Mouse (Mus musculus): ENCODE data around the gene Elmo1.

Elmo1 gene

GRCm38 (mm10) chr13:20521492-20521891 lies 431.1 kb downstream of the Elmo1 start:
- DNase-seq (ENCODE audit: low read depth, low spot score), result no peak

- DNase-seq (ENCODE audit: low read depth, low spot score), result no peak
These were observed 433.3 kb downstream of the Elmo1 start for GRCm38 (mm10) chr13:20523671-20524070.

- no peak for DNase-seq (ENCODE audit: low read depth, low spot score)
These were observed 435.4 kb downstream of the Elmo1 start for GRCm38 (mm10) chr13:20525844-20526243.

GRCm38 (mm10) chr13:20537053-20537452 lies 446.7 kb downstream of the Elmo1 start:
- no peak for DNase-seq (ENCODE audit: low read depth, low spot score)

GRCm38 (mm10) chr13:20537487-20537886 lies 447.1 kb downstream of the Elmo1 start:
- no peak for DNase-seq (ENCODE audit: low read depth, low spot score)

GRCm38 (mm10) chr13:20538216-20539070 lies 448.0 kb downstream of the Elmo1 start:
- DNase-seq (ENCODE audit: low read depth, low spot score), result no peak

- no peak for DNase-seq (ENCODE audit: low read depth, low spot score)
These were observed 449.2 kb downstream of the Elmo1 start for GRCm38 (mm10) chr13:20539631-20540030.

- DNase-seq (ENCODE audit: low read depth, low spot score), result no peak
These were observed 456.3 kb downstream of the Elmo1 start for GRCm38 (mm10) chr13:20546568-20547204.

- DNase-seq (ENCODE audit: low read depth, low spot score), result no peak
These were observed 459.6 kb downstream of the Elmo1 start for GRCm38 (mm10) chr13:20549983-20550382.

GRCm38 (mm10) chr13:20551559-20551958 lies 461.2 kb downstream of the Elmo1 start:
- DNase-seq (ENCODE audit: low read depth, low spot score), result no peak

GRCm38 (mm10) chr13:20555853-20556452 lies 465.6 kb downstream of the Elmo1 start:
- no peak for DNase-seq (ENCODE audit: low read depth, low spot score)

- no peak for DNase-seq (ENCODE audit: low read depth, low spot score)
These were observed 466.3 kb downstream of the Elmo1 start for GRCm38 (mm10) chr13:20556739-20557138.

GRCm38 (mm10) chr13:20557156-20557555 lies 466.8 kb downstream of the Elmo1 start:
- no peak for DNase-seq (ENCODE audit: low read depth, low spot score)

GRCm38 (mm10) chr13:20558376-20558775 lies 468.0 kb downstream of the Elmo1 start:
- no peak for DNase-seq (ENCODE audit: low read depth, low spot score)

- DNase-seq (ENCODE audit: low read depth, low spot score), result no peak
These were observed 474.0 kb downstream of the Elmo1 start for GRCm38 (mm10) chr13:20564414-20564813.

GRCm38 (mm10) chr13:20575186-20575585 lies 484.8 kb downstream of the Elmo1 start:
- no peak for DNase-seq (ENCODE audit: low read depth, low spot score)

GRCm38 (mm10) chr13:20585868-20586267 lies 495.5 kb downstream of the Elmo1 start:
- DNase-seq (ENCODE audit: low read depth, low spot score), result no peak

GRCm38 (mm10) chr13:20586462-20586861 lies 496.1 kb downstream of the Elmo1 start:
- no peak for DNase-seq (ENCODE audit: low read depth, low spot score)

- no peak for DNase-seq (ENCODE audit: low read depth, low spot score)
These were observed 500.6 kb downstream of the Elmo1 start for GRCm38 (mm10) chr13:20590983-20591382.

GRCm38 (mm10) chr13:20597307-20597706 lies 506.9 kb downstream of the Elmo1 start:
- DNase-seq (ENCODE audit: low read depth, low spot score), result no peak

GRCm38 (mm10) chr13:20598618-20599017 lies 508.2 kb downstream of the Elmo1 start:
- DNase-seq (ENCODE audit: low read depth, low spot score), result no peak

GRCm38 (mm10) chr13:20600246-20600645 lies 509.9 kb downstream of the Elmo1 start:
- DNase-seq (ENCODE audit: low read depth, low spot score), result no peak

GRCm38 (mm10) chr13:20601421-20601820 lies 511.0 kb downstream of the Elmo1 start:
- DNase-seq (ENCODE audit: low read depth, low spot score), result no peak

Data from embryo, embryonic 11.5 days (tissue).